Mouse (Mus musculus) MEL (cell line): ENCODE measurements around the gene Smyd1.

Source experiments
- CHD2 ChIP-seq: IDR thresholded peaks from 2 replicates; pipeline ENCODE4 v1.6.1; 2011; ENCODE audit warnings: low read length, improper control_type of control experiment
- CTCF ChIP-seq, 3 experiments: IDR thresholded peaks in 2 of 3; conservative IDR thresholded peaks in 1 of 3; 2 replicates each; pipeline ENCODE4 v1.5.1; 2011 to 2012; ENCODE audit warnings: low read length in 3 of 3, low read depth in 2 of 3, mild to moderate bottlenecking in 2 of 3, improper control_type of control experiment in 1 of 3, inconsistent platforms in 1 of 3, mixed read lengths in 1 of 3, moderate library complexity in 1 of 3; ENCODE audit not compliant: control insufficient read depth in 1 of 3, insufficient read depth in 1 of 3, poor library complexity in 1 of 3, severe bottlenecking in 1 of 3
- MAZ ChIP-seq: IDR thresholded peaks from 2 replicates; pipeline ENCODE4 v1.6.1; 2012; ENCODE audit warnings: low read depth, mild to moderate bottlenecking, inconsistent platforms, low read length, improper control_type of control experiment
- POLR2A ChIP-seq, 2 experiments: IDR thresholded peaks; 2 replicates each; pipeline ENCODE4 v1.6.1; 2011 to 2012; ENCODE audit warnings: low read length in 2 of 2, mild to moderate bottlenecking in 2 of 2, control low read depth in 1 of 2, improper control_type of control experiment in 1 of 2, low read depth in 1 of 2, moderate library complexity in 1 of 2; ENCODE audit not compliant: control insufficient read depth in 1 of 2, insufficient read depth in 1 of 2, poor library complexity in 1 of 2
- POLR2AphosphoS5 ChIP-seq: IDR thresholded peaks from 2 replicates; pipeline ENCODE4 v1.6.1; 2012; ENCODE audit warnings: low read depth, borderline replicate concordance, mild to moderate bottlenecking, inconsistent platforms, low read length, moderate library complexity, mixed read lengths
- RCOR1 ChIP-seq: IDR thresholded peaks from 2 replicates; pipeline ENCODE4 v1.6.1; 2012; ENCODE audit warnings: low read depth, mild to moderate bottlenecking, inconsistent platforms, low read length, improper control_type of control experiment
- TCF12 ChIP-seq: IDR thresholded peaks from 2 replicates; pipeline ENCODE4 v1.6.1; 2014; ENCODE audit warnings: low read depth, mild to moderate bottlenecking, inconsistent platforms, low read length, improper control_type of control experiment, moderate library complexity
- UBTF ChIP-seq: IDR thresholded peaks from 2 replicates; pipeline ENCODE4 v1.6.1; 2012; ENCODE audit warnings: low read depth, mild to moderate bottlenecking, inconsistent platforms, low read length, improper control_type of control experiment, moderate library complexity, borderline replicate concordance; ENCODE audit not compliant: insufficient read depth
- ZC3H11A ChIP-seq: IDR thresholded peaks from 2 replicates; pipeline ENCODE4 v1.6.1; 2012; ENCODE audit warnings: low read depth, mild to moderate bottlenecking, inconsistent platforms, low read length, improper control_type of control experiment
- ZKSCAN1 ChIP-seq: IDR thresholded peaks from 2 replicates; pipeline ENCODE4 v1.6.1; 2012; ENCODE audit warnings: low read depth, mild to moderate bottlenecking, inconsistent platforms, low read length, improper control_type of control experiment, moderate library complexity
- ZMIZ1 ChIP-seq: IDR thresholded peaks from 2 replicates; pipeline ENCODE4 v1.6.1; 2012; ENCODE audit warnings: low read depth, mild to moderate bottlenecking, inconsistent platforms, low read length, improper control_type of control experiment, moderate library complexity

DNA sequence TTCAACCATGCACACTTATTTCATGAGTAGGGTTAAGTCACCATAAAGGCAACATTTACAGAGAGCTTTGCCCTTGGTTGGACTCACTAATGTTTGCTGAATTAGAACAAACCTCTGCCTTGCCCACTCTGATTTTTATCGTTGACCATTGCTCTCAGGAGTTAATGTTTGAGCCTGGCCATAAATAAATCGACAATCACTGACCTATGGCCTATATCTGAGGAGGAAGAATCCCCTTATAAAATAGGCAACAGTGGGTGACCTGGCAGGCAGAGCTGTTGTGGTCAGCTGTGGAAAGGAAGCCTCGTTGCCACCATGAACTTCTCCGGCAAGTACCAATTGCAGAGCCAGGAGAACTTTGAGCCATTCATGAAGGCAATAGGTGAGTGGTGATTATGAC lies 122.4 kb downstream of the Smyd1 start, which contains the start of gene Fabp1:
- no peak for TF ChIP-seq CTCF (IDR thresholded peaks at IDR 0.05 in 2 of 3, conservative IDR thresholded peaks at IDR 0.05 in 1 of 3; ENCODE audit: control insufficient read depth in 1 of 3, insufficient read depth in 1 of 3, low read depth in 2 of 3, low read length in 3 of 3, poor library complexity in 1 of 3, severe bottlenecking in 1 of 3)
- TF ChIP-seq UBTF = no peak
- no peak for TF ChIP-seq TCF12
- no peak for TF ChIP-seq CHD2
- TF ChIP-seq MAZ = no peak
- no peak for TF ChIP-seq ZC3H11A
- TF ChIP-seq RCOR1 = no peak
- TF ChIP-seq ZMIZ1 = no peak
- TF ChIP-seq POLR2AphosphoS5 = no peak
- no peak for TF ChIP-seq ZKSCAN1
- no peak for TF ChIP-seq POLR2A (IDR thresholded peaks at IDR 0.05; ENCODE audit: control insufficient read depth in 1 of 2, insufficient read depth in 1 of 2, low read depth in 1 of 2, low read length in 2 of 2, poor library complexity in 1 of 2)
